Mouse (Mus musculus) lung, adult 2 months (tissue): ENCODE data around the gene Spata13.

Experiments
- CTCF ChIP-seq: fragments of 200-500 bp; IDR thresholded peaks from 2 replicates; pipeline ENCODE4 v1.5.1; 2011; ENCODE audit warnings: mild to moderate bottlenecking, low read length, control low read depth; ENCODE audit not compliant: insufficient read depth
- POLR2A ChIP-seq: fragments of 200-500 bp; IDR thresholded peaks from 2 replicates; pipeline ENCODE4 v1.6.1; 2011; ENCODE audit warnings: low read depth, mild to moderate bottlenecking, control low read depth, low read length, borderline replicate concordance; ENCODE audit errors: extremely low read depth

- TF ChIP-seq POLR2A, result no peak
- no peak for TF ChIP-seq CTCF
Observed at GRCm38 (mm10) chr14:60732081-60732480, 98.3 kb downstream of the Spata13 start.
